Mouse (Mus musculus): ENCODE results near the gene Iqcn. TPM values are rescaled to one million over a fixed set of nuclear protein-coding genes. Genes with fewer than 3 reads are reported as not detected.

Gene Iqcn
- total RNA-seq, 4 experiments from 2014 or later, result 0.07 to 0.09 (median 0.08) TPM; not detected in 1

DNA sequence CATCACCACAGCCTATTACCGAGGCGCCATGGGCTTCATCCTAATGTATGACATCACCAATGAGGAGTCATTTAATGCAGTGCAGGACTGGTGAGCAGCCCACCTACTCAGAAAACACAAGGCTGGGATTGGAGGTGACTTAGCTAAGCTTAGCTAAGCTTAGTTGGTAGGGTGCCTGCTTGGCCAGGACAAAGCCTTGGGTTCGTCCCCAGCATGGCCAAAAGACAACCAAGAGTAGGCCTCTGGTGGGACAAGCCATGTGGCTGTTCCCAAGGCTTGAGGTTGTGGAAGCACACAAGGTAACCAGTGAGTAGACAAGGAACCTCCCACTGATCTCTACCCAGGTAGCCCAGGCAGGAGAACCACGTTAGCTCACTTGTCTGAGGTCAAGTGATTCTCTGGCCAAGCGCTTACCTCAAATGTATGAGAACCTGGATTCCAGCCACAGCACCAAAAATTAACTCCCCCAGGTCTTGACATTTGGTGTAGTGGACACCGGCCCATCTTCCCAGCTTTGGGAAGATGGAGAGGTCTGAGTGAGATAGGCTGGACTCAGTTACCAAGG, 53.3 kb downstream of the Iqcn start:
- DNase-seq, result peak; percentile 16

DNA sequence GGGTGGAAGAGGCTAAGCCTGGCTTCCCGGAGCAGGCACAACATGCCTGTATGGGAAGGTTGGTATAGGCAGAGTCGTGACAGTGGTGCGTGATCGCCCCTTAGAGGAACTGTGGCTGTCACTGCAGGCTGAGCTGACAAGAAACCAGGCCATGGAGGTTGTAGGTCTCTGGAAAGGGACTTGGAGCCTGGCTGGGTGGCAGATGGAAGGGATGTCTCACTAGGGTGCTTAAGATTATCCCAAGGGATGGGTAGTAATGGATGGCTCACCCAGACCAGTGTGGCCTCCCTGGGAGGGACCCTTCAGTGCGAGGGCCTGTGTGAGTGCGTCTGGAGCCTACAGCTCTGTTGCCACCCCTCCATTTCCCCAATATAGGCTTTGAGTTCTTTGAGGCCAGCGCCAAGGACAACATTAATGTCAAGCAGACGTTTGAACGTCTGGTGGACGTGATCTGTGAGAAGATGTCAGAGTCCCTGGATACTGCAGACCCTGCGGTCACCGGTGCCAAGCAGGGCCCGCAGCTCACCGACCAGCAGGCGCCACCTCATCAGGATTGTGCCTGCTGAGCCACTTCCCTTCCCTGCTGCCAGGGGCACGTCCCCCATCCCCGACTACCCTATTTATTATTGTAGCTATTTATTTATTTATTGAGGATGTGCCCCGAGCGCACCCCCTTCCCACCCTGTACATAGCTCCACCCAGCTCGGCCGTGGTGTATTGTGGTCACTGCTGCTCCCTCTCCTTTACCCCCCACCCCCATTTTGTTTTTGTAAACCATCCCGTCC, 54.5 kb downstream of the Iqcn start:
- DNase-seq, result peak; percentile 44

DNA sequence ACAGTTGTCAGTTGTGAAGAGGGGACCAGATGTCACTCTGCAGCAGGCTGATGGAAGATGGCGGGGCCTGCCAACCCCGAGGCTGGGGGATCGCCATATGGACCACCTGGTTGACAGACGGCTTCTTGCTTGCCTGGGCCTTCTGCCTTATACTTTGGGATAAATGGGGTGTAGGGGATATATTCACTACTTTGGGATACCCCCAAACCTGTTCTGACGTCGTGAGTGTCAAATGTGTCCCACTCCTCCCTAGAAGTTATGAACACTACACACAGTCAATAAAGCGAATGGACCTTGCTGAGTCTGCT, 55.0 kb downstream of the Iqcn start:
- no peak for DNase-seq

DNA sequence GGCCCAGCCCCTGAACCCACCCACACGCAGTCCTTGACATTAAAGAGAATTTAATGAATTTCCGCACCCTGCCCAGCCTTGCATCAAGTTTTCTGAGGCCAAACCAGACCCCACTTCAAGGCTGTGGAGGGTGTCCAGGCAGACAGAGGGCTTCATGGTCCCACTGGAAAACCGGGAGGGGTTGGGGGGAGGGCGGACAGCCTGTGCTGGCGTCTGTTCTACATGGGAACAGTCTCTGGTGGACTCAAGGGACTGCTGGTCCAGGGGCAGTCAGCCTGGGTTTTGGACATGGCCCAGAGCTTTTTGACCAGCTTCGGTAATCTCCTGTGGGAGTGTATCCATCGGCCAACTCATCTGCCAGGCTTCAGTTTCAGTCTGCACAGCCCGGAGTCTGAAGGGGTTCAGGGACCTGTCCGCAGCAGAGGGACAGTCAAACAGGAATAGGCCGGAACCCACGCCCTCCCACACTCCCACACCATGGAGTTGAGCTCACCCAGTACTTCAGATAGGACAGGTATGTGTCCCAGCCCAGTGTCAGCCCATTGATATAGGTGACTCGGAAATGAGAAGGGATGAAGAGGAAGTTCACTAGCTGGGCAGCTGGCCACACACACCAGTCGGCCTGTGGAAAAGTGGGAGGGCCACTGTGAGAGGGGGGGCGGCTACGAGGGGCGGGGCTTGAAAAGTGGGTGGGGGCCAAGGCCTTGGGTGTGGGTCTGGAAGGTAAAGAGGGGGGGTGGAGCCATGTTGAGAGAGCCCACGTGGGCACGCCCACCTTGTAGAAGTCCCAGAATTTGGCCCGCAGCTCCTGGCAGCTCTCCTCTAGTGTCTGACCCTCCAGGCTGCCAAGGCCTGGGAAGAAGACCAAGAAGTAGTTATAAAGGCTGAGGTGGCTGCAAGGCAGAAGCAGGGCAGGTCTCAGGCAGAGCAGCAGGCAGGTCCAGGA, 55.6 kb downstream of the Iqcn start:
- DNase-seq, result peak; percentile 79

DNA sequence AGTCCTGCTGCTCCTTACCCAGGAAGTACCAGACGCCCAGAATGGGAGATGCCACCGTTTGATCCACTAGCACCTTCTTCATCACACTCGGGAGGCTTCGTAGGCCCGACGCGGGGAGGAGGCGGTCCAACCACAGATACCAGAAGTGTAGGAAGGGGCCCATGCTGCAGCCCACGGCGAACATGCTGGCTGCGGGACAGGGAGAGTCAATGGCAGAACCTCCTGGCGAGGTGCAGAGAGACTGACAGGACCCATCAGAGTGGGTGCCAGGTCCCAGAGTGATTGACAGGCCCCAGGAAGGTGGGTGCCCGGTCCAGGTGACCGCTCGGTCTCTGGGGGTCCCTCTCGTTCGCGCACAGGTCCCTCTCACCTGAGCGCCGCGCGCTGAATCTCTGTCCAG, 57.1 kb downstream of the Iqcn start:
- DNase-seq, result peak; percentile 52

DNA sequence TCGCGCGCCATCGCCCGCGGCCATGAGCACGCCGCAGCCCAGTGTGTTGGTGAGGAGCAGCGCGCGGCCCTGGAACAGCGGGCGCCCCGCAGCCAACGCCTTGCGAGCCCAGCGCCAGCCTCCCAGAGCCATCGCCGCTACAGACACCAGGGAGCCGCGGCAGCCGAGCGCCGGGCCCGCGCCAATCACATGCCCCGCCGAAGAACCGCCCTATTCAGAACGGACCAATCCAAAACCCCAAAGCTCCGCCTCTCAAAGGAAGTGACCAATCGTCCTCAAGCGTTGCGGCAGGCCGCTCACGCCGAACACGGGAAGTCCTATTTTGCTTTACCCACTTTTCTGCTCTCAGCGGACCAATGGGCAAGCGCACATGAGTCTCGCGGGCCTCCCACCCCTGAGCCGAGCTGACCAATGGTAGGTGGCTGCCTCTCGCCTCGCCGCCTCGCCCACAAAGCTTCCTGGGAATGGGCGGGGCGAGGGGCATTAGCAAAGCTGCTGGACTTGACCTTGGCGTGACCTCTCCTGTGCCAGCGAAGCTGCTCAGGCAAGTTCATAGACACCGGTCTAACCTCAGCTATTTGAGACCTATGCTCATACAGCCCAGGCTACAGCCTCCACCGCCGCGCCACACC, 57.6 kb downstream of the Iqcn start, which contains the start of gene Mpv17l2:
Gene Mpv17l2, minus strand, starts transcription at position 172 of the 632 bp plus-strand sequence.
- peak; percentile 98 for DNase-seq

DNA sequence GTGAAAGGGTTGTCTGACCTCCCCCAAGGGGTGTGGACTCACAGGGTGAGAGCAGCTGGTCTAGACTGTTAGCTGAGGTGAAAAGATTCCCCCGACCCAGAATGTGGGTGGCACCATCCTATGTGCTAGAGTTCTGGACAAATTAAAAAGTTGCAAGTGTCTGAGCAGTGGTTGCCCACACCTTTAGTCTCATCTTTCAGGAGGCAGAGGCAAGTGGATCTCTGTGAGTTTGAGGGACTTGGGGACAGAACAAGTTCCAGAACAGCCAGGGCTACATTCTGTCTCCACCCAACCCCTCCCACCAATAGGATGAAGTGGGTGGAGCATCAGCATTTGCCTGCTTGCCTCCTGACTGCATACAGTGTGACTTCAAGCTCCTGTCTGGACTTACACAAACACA, 58.9 kb downstream of the Iqcn start:
- DNase-seq, result no peak

DNA sequence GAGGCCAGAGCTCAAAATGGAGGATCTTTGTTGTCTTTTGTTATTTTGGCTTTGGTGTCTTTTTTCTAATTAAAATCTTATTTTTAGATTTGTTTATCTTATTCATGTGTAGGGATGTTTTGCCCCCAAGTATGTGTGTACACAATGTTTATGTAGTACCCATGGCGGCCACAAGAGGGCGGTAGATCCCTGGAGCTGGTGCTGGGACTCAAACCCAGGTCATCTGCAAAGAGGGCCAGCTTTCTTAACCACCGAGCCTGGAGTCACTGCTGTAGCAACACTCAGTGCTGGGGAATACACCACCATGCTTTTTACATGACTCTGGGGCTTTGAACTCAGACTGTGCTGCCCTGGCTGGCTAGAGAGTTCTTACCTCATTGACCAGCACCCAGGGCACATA, 60.1 kb downstream of the Iqcn start:
- no peak for DNase-seq

DNA sequence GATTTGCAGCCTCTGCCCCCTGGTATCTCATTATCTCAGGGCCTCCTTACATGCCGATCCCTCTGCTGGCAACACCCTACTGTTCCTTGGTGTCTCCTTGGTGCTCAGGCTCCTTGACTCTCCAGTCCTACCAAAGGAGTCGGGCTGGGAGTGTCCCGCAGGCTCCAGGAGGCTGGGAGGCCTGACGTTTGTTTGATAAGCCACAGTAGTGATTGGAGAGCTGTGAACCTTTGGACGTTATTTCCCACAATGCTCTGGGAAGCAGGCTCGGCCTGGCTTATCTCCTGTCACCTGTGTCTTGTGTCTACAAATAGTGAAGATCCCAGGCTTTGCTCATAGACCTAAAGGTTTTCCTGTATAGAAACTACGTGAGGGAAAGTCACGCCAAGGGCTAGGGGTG, 60.8 kb downstream of the Iqcn start:
- no peak for DNase-seq

DNA sequence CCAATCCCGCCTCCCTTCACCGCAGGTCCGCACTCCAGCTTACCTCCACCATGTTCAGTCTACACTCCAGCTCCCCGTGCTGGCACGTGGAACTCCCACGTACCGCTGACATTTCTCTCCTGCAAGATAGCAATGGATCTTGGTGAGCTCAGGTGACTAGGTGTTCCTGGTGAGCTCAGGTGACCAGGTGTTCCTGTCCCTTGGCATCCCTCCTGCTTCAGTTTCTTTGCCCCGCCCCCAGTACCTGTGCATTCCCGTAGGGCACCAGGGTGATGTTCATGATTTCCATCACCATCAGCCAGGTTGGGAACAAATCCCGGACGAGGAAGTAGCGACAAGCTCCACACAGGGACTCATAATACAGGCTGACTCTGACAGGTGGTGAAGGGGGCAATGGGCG, 61.4 kb downstream of the Iqcn start:
- DNase-seq, result no peak

DNA sequence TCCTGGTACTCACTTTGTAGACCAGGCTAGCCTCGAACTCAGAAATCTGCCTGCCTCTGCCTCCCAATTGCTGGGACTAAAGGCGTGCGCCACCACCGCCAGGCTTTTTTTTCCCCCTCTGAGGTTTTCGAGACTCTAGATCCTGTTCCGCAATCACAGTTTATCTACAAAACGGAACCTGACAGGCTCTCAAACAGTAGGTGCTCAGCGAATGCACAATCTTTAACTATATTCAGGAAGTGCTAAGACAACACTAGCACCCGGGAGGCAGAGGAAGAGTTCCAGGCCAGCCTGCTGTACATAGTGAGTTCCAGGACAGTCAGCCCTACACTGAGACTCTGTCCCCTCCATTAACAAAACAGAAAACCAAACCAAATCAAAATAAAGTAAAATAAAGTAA, 62.1 kb downstream of the Iqcn start:
- no peak for DNase-seq

DNA sequence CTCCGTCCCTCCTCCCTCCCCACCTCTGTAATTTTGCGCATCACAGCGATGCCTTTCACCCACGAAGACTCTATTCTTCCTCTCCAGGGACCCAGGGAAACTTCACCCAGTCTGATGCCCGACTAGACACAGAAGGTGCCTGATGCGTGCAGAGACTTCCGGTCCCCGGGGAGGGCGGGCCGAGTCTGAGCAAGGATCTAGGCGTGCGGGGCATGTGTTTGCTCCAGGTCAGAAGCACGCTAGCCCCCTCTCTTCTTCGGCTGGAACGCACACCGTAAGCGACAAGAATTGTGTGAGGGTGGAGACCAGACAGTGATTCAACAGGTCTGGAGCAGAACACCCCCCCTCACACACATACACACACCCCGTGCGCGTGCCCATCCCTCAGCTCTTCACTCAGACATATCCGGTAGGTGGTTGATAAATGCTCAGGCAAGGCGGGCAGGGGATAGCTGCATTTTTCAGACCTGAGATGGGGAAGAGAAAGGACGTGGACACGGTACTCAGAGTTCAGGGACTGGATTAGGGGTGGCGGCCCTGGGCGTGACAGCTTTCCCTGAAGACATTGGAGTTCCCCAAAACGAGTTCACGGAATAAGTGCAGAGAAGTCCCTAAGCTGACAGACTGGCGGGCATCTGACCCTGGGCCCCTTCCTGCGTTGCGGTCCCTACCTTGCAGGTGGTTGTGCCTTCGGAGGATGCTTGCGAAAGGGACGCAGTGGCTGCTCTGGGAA, 62.7 kb downstream of the Iqcn start:
- no peak for DNase-seq

DNA sequence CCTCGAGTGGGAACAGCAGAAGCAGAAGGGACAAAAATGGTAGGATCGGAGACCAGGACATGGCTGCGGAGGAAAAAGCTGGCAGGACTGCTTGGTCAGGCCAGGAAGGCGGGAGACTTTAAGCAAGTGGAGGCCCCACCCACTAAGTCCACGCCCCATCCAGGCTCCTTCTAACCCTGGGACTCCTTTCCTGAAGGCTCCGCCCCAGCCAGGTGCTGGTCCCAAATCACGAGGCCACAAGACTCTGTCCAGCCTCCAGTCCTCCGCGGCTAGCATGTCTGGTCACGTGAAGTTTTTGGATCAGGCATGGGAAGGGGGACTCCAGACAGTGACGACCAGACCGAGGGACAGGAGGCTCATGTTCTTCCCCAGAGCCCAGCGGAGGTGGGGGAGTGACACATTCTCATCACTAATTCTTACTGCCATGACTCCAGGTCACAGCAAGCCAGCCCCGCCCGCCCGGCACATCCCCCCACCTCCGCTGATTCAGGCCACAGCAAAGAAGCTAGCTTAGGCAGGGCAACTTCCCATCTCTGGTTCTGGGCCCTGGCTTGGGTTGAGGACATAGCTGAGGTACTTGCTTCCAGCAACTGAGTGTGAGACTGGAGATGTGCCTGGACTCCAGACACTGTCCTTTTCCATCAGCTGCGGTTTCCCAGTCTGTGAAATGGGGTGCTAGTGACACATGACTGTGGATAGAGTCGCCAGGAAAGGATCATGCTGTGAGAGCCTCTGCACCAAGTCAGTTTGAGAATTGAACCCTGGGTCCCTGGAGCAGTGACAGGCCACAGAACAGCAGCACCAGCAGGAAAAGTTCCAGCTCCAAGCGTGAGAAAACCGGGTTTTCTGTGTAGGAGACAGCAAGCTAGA, 63.5 kb downstream of the Iqcn start:
- no peak for DNase-seq

Other genes starting within 250 kb of the Iqcn start
- gene Klhl26, start 226.5 kb upstream of the Iqcn start, total RNA-seq (2022), result 10 to 100 TPM; 27.3 to 35.8 (median 30.6) TPM
- gene Tmem59l, start 216.1 kb upstream of the Iqcn start, total RNA-seq (2022), result 10 to 100 TPM; 27.2 to 44.6 (median 31.0) TPM
- gene Crlf1, start 210.3 kb upstream of the Iqcn start, total RNA-seq (2022), result 1 to 10 TPM in 1 of 4 experiments, under 1 TPM in 2, not detected in 1; 0.51 to 1.5 (median 0.59) TPM
- 100 to 1,000 TPM; 126 to 165 (median 148) TPM for gene Rex1bd, start 196.7 kb upstream of the Iqcn start, total RNA-seq (2022)
- gene Uba52, start 192.7 kb upstream of the Iqcn start, total RNA-seq (2022), result 1,000 to 10,000 TPM; 1,217 to 1,378 (median 1,304) TPM
- gene Fkbp8, start 175.7 kb upstream of the Iqcn start, total RNA-seq (2022), result 100 to 1,000 TPM; 352 to 405 (median 379) TPM
- 10 to 100 TPM; 77.1 to 86.6 (median 80.3) TPM for gene Kxd1, start 175.5 kb upstream of the Iqcn start, total RNA-seq (2022)
- 10 to 100 TPM; 25.2 to 38.3 (median 30.3) TPM for gene Ell, start 164.0 kb upstream of the Iqcn start, total RNA-seq (2022)
- 100 to 1,000 TPM; 124 to 207 (median 158) TPM for gene Isyna1, start 109.1 kb upstream of the Iqcn start, total RNA-seq (2022)
- 100 to 1,000 TPM in 2 of 4 experiments, 10 to 100 TPM in 2; 69.3 to 158 (median 120) TPM for gene Ssbp4, start 94.6 kb upstream of the Iqcn start, total RNA-seq (2022)
- 1 to 10 TPM; 1.5 to 4.4 (median 3.2) TPM for gene Lrrc25, start 87.3 kb upstream of the Iqcn start, total RNA-seq (2022)
- gene Gdf15, start 71.0 kb upstream of the Iqcn start, total RNA-seq (2022), result 1 to 10 TPM; 1.8 to 3.5 (median 3.0) TPM
- 100 to 1,000 TPM; 129 to 163 (median 131) TPM for gene Pgpep1, start 43.1 kb upstream of the Iqcn start, total RNA-seq (2022)
- 100 to 1,000 TPM in 1 of 4 experiments, 10 to 100 TPM in 3; 81.4 to 101 (median 86.6) TPM for gene Lsm4, start 30.2 kb upstream of the Iqcn start, total RNA-seq (2022)
- 100 to 1,000 TPM; 187 to 329 (median 253) TPM for gene Jund, start 4.5 kb upstream of the Iqcn start, total RNA-seq (2022)
- not detected for gene Gm3336, start 15.1 kb downstream of the Iqcn start, total RNA-seq (2022)
- gene Pde4c, start 20.3 kb downstream of the Iqcn start, total RNA-seq (2022), result under 1 TPM; 0.26 to 0.86 (median 0.30) TPM
- gene Rab3a, start 51.2 kb downstream of the Iqcn start, total RNA-seq (2022), result 10 to 100 TPM; 59.6 to 90.1 (median 74.4) TPM
- 100 to 1,000 TPM; 106 to 166 (median 126) TPM for gene Mpv17l2, start 57.5 kb downstream of the Iqcn start, total RNA-seq (2022)
- 10 to 100 TPM; 44.0 to 73.8 (median 57.9) TPM for gene Pik3r2, start 73.3 kb downstream of the Iqcn start, total RNA-seq (2022)
- gene Mast3, start 101.6 kb downstream of the Iqcn start, total RNA-seq (2022), result 10 to 100 TPM; 17.8 to 37.7 (median 26.5) TPM
- under 1 TPM; 0.11 to 0.75 (median 0.22) TPM for gene Il12rb1, start 105.0 kb downstream of the Iqcn start, total RNA-seq (2022)
- 10 to 100 TPM; 11.7 to 17.7 (median 14.5) TPM for gene Arrdc2, start 136.3 kb downstream of the Iqcn start, total RNA-seq (2022)
- 1 to 10 TPM; 4.2 to 4.7 (median 4.4) TPM for gene Kcnn1, start 159.8 kb downstream of the Iqcn start, total RNA-seq (2022)
- gene Ccdc124, start 170.5 kb downstream of the Iqcn start, total RNA-seq (2022), result 10 to 100 TPM; 48.5 to 68.7 (median 51.3) TPM
- not detected for gene Slc5a5, start 189.3 kb downstream of the Iqcn start, total RNA-seq (2022)
- gene Rpl18a, start 194.0 kb downstream of the Iqcn start, total RNA-seq (2022), result 1,000 to 10,000 TPM; 1,169 to 1,386 (median 1,259) TPM
- 10 to 100 TPM; 35.7 to 54.1 (median 50.0) TPM for gene Map1s, start 202.5 kb downstream of the Iqcn start, total RNA-seq (2022)

Data from adrenal gland, adult 8-10 months (tissue).